Mouse (Mus musculus) CH12.LX (cell line): ENCODE data around the gene 1110017D15Rik. TPM values are rescaled to one million over a fixed set of nuclear protein-coding genes. Genes with fewer than 3 reads are reported as not detected.

Experiments
- DNase-seq: peaks from one replicate; pipeline ENCODE4 v3.0.0-alpha.2; 2013; ENCODE audit errors: extremely low read depth
- H3K27ac ChIP-seq: 2 replicates; pipeline ENCODE4 v1.5.1; 2012; ENCODE audit warnings: low read depth, mild to moderate bottlenecking, control low read depth, moderate library complexity; ENCODE audit not compliant: insufficient read depth
- H3K27me3 ChIP-seq: replicated peaks from 2 replicates; pipeline ENCODE3; 2012; ENCODE audit warnings: inconsistent platforms
- H3K36me3 ChIP-seq, 2 experiments: replicated peaks in 1 of 2; 2 replicates each; pipeline versions ENCODE3 to v1.6.1; 2012; ENCODE audit warnings: inconsistent platforms in 1 of 2, low read length in 1 of 2, mild to moderate bottlenecking in 1 of 2, mixed read lengths in 1 of 2, moderate library complexity in 1 of 2; ENCODE audit not compliant: control insufficient read depth in 1 of 2, insufficient read depth in 1 of 2
- H3K4me1 ChIP-seq, 2 experiments: 2 replicates each; pipeline ENCODE4 v1.6.1; 2012; ENCODE audit warnings: inconsistent platforms in 1 of 2, moderate library complexity in 1 of 2; ENCODE audit not compliant: insufficient read depth in 2 of 2, control insufficient read depth in 1 of 2
- H3K4me2 ChIP-seq: 2 replicates; pipeline ENCODE4 v1.6.1; 2012; ENCODE audit warnings: low read depth, mild to moderate bottlenecking, control low read depth; ENCODE audit not compliant: poor library complexity, insufficient read depth, severe bottlenecking
- H3K4me3 ChIP-seq, 3 experiments: fragments of 150-350 bp in 1 of 3; sonication (generic) in 1 of 3; replicated peaks in 1 of 3; 2 replicates each; pipeline versions ENCODE3 to v1.5.1; 2011 to 2012; ENCODE audit warnings: low read depth in 2 of 3, low read length in 2 of 3, mild to moderate bottlenecking in 2 of 3, moderate library complexity in 2 of 3, control low read depth in 1 of 3, improper control_type of control experiment in 1 of 3, inconsistent platforms in 1 of 3, mixed read lengths in 1 of 3; ENCODE audit not compliant: poor library complexity in 1 of 3
- H3K79me2 ChIP-seq: replicated peaks from 2 replicates; pipeline ENCODE4 v1.6.1; 2012; ENCODE audit warnings: mild to moderate bottlenecking, moderate library complexity; ENCODE audit not compliant: control insufficient read depth, poor library complexity, insufficient read depth, severe bottlenecking; ENCODE audit errors: extremely low read depth
- H3K9ac ChIP-seq: 2 replicates; pipeline ENCODE4 v1.6.1; 2012; ENCODE audit warnings: low read depth, mild to moderate bottlenecking, control low read depth, moderate library complexity; ENCODE audit not compliant: insufficient read depth
- H3K9me3 ChIP-seq: replicated peaks from 2 replicates; pipeline ENCODE3; 2012; ENCODE audit warnings: low read length, inconsistent platforms, mixed read lengths
- BHLHE40 ChIP-seq: IDR thresholded peaks from 2 replicates; pipeline ENCODE4 v1.6.1; 2011; ENCODE audit warnings: mild to moderate bottlenecking, low read depth, low read length, improper control_type of control experiment
- ELF1 ChIP-seq: IDR thresholded peaks from 2 replicates; pipeline ENCODE4 v1.6.1; 2014; ENCODE audit warnings: low read depth, mild to moderate bottlenecking, inconsistent platforms, low read length, improper control_type of control experiment
- EP300 ChIP-seq: IDR thresholded peaks from 2 replicates; pipeline ENCODE4 v1.6.1; 2011; ENCODE audit warnings: low read length, improper control_type of control experiment
- ETS1 ChIP-seq: conservative IDR thresholded peaks from 2 replicates; pipeline ENCODE4 v1.6.1; 2012; ENCODE audit warnings: low read depth, mild to moderate bottlenecking, inconsistent platforms, low read length, improper control_type of control experiment, moderate library complexity
- HCFC1 ChIP-seq: IDR thresholded peaks from 2 replicates; pipeline ENCODE4 v1.6.1; 2012; ENCODE audit warnings: low read depth, mild to moderate bottlenecking, inconsistent platforms, low read length, improper control_type of control experiment
- KAT2A ChIP-seq: IDR thresholded peaks from 2 replicates; pipeline ENCODE4 v1.6.1; 2012; ENCODE audit warnings: low read length, improper control_type of control experiment, inconsistent platforms; ENCODE audit not compliant: insufficient replicate concordance
- MAFK ChIP-seq: IDR thresholded peaks from 2 replicates; pipeline ENCODE4 v1.6.1; 2011; ENCODE audit warnings: low read length, improper control_type of control experiment; ENCODE audit not compliant: insufficient replicate concordance
- MAZ ChIP-seq: IDR thresholded peaks from 2 replicates; pipeline ENCODE4 v1.6.1; 2012; ENCODE audit warnings: low read depth, mild to moderate bottlenecking, inconsistent platforms, low read length, improper control_type of control experiment, moderate library complexity
- MXI1 ChIP-seq: IDR thresholded peaks from 2 replicates; pipeline ENCODE4 v1.6.1; 2011; ENCODE audit warnings: mild to moderate bottlenecking, low read depth, low read length, improper control_type of control experiment
- NRF1 ChIP-seq: IDR thresholded peaks from 2 replicates; pipeline ENCODE4 v1.6.1; 2014; ENCODE audit warnings: low read depth, mild to moderate bottlenecking, inconsistent platforms, low read length, improper control_type of control experiment, moderate library complexity
- PAX5 ChIP-seq: IDR thresholded peaks from 2 replicates; pipeline ENCODE4 v1.6.1; 2012; ENCODE audit warnings: low read length, inconsistent platforms, mixed read lengths
- RAD21 ChIP-seq: IDR thresholded peaks from 2 replicates; pipeline ENCODE4 v1.6.1; 2011; ENCODE audit warnings: low read depth, mild to moderate bottlenecking, low read length, improper control_type of control experiment, moderate library complexity
- TCF12 ChIP-seq: IDR thresholded peaks from 2 replicates; pipeline ENCODE4 v1.6.1; 2014; ENCODE audit warnings: low read depth, mild to moderate bottlenecking, inconsistent platforms, low read length, improper control_type of control experiment
- UBTF ChIP-seq: IDR thresholded peaks from 2 replicates; pipeline ENCODE4 v1.6.1; 2012; ENCODE audit warnings: low read depth, mild to moderate bottlenecking, inconsistent platforms, low read length, improper control_type of control experiment, moderate library complexity
- USF1 ChIP-seq: IDR thresholded peaks from 2 replicates; pipeline ENCODE4 v1.6.1; 2014; ENCODE audit warnings: low read depth, mild to moderate bottlenecking, inconsistent platforms, low read length, improper control_type of control experiment
- ZC3H11A ChIP-seq: IDR thresholded peaks from 2 replicates; pipeline ENCODE4 v1.6.1; 2012; ENCODE audit warnings: low read depth, mild to moderate bottlenecking, inconsistent platforms, low read length, improper control_type of control experiment
- ZMIZ1 ChIP-seq: IDR thresholded peaks from 2 replicates; pipeline ENCODE4 v1.6.1; 2012; ENCODE audit warnings: low read depth, mild to moderate bottlenecking, inconsistent platforms, low read length, improper control_type of control experiment
- ZNF384 ChIP-seq: IDR thresholded peaks from 2 replicates; pipeline ENCODE4 v1.6.1; 2012; ENCODE audit warnings: low read depth, low read length, improper control_type of control experiment, inconsistent platforms
- dilution Hi-C: fragments of 300-500 bp; cut with MboI; formaldehyde crosslinking; loops from 2 replicates; pipeline ENCODE4 v1.14.3; 2020; ENCODE audit warnings: low sequenced_read_pairs; ENCODE audit not compliant: extremely low pct_unique_long_range_greater_than_20kb, extremely low pct_ligation_motif_present
- in situ Hi-C: fragments of 300-500 bp; cut with MboI; formaldehyde crosslinking; loops from 3 replicates; pipeline ENCODE4 v1.14.3; 2019; ENCODE audit warnings: low sequenced_read_pairs, low pct_ligation_motif_present, low pct_unique_long_range_greater_than_20kb, mixed read lengths
- polyA plus RNA-seq: library from polyadenylated mRNA; unstranded; fragments of >175 nt; gene quantifications from 2 replicates; pipeline ENCODE4 v1.2.1, GENCODE M21; 2012; ENCODE audit warnings: low read depth; ENCODE audit not compliant: insufficient read length
- total RNA-seq, 2 experiments: library from RNA; depleted of rRNA; stranded (reverse); fragments of 300-350 nt in 1 of 2; fragments of >200 nt in 1 of 2; gene quantifications; 2 replicates each; pipeline ENCODE4 v1.2.3; 2012 to 2014

1110017D15Rik gene
- total and polyA plus RNA-seq, 3 experiments, result not detected

DNA sequence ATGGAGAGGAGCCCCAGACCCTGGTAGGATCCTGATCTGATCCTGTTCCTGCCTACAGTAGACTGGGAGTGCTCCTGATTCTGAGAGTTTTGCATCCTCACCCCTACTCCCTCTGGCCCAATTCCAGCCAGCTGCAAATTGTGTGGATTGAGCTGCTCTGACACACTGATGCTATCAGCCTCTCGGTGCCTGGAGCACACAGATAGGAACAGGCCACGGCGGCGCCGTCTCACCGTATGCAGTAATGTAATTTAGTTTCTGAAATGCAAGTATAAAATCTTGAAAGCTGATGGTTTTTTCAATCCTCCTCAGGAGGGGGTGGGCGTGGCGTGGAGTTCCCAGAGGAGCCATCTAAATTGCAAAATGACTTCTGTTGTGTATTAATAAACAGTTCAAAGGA lies 25.0 kb upstream of the 1110017D15Rik start:
- dilution Hi-C loops (no loop called here), in situ Hi-C loops (no loop called here)
- H3K9ac ChIP-seq, result no peak overlapping the region

DNA sequence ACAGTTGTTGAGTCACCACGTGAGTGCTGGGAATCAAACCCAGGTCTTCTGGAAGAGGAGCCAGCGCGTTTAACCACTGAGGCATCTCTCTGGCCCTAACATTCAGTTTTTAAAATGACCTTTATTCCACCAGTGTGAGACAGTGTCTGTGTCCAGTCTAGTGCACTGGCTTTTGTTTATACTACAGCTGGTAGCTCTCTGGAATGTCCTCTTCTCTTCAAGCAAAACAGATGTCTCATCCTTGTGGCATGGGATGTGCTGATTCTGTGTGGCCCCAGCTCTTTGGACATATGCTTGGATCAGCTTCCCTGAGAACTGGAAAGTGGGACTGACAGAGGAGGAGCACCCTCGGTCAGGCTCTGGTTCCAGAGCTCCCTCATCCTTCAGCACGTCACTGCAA lies 17.7 kb upstream of the 1110017D15Rik start:
- dilution Hi-C loops, result no loop called here
- Histone ChIP-seq H3K4me1 (no peaks in the 10 kb centered on the region), H3K4me2 (no peak overlapping the region), H3K27ac (no peak overlapping the region), H3K27me3 (peaks cover 44% of the 10 kb centered on the region), H3K4me3 (no peak overlapping the region), H3K79me2 (no peaks in the 10 kb centered on the region), H3K36me3 (no peaks in the 10 kb centered on the region), H3K9ac (no peak overlapping the region), H3K9me3 (no peaks in the 10 kb centered on the region)
- DNase-seq, result no peak
- in situ Hi-C loops, result no loop called here
- TF ChIP-seq NRF1 (no peak), USF1 (no peak), EP300 (no peak), ZC3H11A (no peak), ZNF384 (no peak), TCF12 (no peak), ETS1 (no peak), PAX5 (no peak), MAFK (no peak), BHLHE40 (no peak), UBTF (no peak), ZMIZ1 (no peak), MXI1 (no peak), HCFC1 (no peak)

More for the DNA sequence above, 25.0 kb upstream of the 1110017D15Rik start:
- H3K9me3 ChIP-seq, result no peaks in the 10 kb centered on the region
- H3K27me3 ChIP-seq, result peaks cover 35% of the 10 kb centered on the region
- no peaks in the 10 kb centered on the region for H3K79me2 ChIP-seq
- TF ChIP-seq UBTF (no peak), MAZ (no peak), ELF1 (no peak), NRF1 (no peak), USF1 (no peak), KAT2A (no peak), RAD21 (no peak), HCFC1 (no peak), ZC3H11A (no peak)
- no peak overlapping the region for H3K4me3 ChIP-seq
- DNase-seq, result no peak
- no peak overlapping the region for H3K4me2 ChIP-seq
- H3K36me3 ChIP-seq, result no peaks in the 10 kb centered on the region
- no peak overlapping the region for H3K27ac ChIP-seq
- H3K4me1 ChIP-seq, result no peaks in the 10 kb centered on the region
